Mouse (Mus musculus) lung, postnatal 14 days (tissue): Measurements from ENCODE around the gene Tnip3.

ENCODE experiments used
- DNase-seq: peaks from one replicate; pipeline ENCODE4 v3.0.0; 2021

The Tnip3 gene

DNA sequence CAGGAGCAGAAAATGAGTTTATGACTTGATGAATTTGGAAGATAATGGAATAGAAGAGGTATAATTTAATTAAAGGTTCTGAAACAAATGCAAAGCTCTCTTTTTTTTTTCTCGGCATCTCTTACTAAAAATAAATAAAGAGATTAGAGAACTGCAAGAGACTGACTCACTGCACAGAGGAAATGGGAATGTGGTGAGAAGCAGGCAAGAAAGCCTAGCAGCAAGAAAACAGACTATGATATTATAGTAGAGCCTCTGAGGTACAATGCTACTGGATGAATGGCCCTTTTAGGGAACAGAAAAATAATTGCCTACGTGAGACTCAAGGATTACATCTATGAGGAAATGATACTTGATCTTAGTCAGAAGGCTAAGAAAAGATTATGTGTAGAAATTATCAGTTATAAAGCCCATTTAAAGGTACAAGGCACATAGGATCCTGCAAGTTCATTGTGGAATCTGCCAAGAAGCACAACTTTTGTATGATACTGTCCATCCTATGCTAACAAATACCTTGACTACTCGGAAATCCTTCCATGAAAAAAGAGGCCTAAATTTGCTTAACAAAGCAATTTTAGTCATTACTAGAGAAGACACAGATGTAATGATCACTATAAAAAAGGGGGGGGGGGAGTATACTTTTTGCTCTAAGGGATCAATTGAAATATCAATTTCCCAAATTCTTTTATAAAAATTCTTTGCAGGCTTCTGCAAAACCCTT lies 60.4 kb downstream of the Tnip3 start:
- no peak for DNase-seq

GRCm38 (mm10) chr6:65588847-65589246 lies 63.7 kb downstream of the Tnip3 start:
- DNase-seq: no peak

- DNase-seq: no peak
These were observed 64.9 kb downstream of the Tnip3 start for GRCm38 (mm10) chr6:65590018-65590417.

DNA sequence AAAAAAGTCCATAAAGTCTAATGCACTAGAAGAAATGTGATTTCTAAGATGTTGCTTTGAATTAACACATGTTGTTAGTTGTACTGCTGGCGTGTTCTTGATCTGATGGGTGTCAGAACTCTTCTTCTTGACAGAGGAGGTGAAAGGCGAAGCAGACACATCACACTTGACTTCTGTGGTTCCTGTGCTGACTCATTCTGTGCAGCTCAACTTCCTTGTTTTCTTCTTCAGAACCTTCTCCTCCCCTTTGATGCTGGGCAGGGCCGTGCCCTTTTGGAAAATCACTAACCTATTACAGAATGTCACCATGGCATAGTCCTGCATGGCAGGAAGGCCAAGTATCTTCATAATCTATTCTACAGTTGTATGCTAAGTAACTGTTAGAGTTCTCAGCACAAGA lies 69.1 kb downstream of the Tnip3 start:
- DNase-seq: no peak

GRCm38 (mm10) chr6:65595371-65595770 lies 70.3 kb downstream of the Tnip3 start:
- DNase-seq: no peak

DNA sequence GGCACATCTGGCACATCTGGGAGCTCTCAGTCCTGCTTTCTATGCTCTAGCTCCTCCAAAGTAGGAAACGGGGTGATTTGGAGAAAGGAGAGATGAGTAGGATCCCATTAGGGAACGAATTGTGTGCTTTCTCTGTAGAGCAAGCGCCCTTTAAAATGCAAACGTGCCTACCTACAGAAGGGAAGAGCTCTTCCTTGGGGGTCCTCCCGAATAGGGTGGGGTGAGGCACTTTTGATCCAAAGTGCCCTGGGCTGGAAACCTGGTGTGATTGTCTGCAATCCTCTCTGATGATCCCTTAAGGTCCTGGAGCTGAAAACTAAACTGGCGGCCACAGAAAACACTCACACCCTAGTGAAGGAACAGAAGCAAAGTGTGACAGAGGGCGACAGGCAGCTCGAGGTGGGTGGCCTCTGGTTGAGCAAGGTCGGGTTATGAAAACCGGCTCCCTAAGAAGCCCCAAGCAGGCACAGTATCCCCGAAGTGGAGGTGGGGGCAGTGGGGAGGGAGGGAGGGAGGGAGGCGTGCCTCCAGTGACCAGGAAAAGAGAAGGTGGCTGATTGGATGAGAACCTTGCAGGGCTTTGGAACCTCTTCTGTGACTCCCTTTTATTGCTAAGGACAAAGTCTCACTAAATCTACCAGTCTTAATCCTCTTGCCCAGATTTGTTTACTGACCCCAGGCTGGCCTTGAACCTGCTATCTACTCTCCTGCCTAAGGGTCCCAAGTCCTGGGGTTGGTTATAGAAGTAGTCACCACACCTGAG lies 72.1 kb downstream of the Tnip3 start:
- no peak for DNase-seq

DNA sequence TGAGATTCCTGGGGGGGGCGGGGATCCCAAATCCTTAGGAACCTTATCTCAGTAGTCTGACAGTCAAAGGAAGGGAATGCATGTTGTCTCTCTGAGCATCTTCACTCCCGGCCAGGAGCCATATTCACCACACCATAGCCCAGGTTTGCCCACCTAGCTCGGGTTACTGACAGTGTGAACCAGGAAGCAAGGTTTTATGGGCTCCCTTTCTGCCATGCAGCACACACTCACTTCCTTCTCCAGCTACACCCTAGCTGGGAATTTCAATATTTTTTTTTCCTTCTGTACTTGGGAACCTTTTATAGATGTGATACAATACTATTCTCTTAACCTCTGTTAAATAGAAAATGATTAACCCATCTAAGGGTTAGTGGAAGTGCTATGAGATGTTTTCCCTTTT lies 73.4 kb downstream of the Tnip3 start:
- no peak for DNase-seq

- no peak for DNase-seq
These were observed 75.0 kb downstream of the Tnip3 start for GRCm38 (mm10) chr6:65599865-65600739.

DNA sequence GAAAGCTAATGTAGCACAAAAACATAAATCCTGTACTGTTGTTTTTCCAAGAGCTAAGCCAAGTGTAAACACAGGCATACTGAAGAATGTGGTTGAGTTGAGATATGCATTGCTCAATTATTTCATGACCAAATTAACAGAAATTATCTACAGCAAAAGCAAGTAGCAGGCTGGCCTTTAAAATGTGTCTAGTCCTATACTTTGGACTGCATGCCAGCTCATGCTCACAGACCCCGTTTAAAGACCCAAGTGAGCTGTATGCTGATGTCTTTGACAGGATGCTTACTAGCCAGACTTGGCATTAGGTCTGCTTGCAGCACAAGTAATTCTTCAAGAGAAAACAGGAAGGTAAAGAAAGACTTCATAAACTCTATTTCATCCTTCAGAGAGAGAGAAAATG lies 75.8 kb downstream of the Tnip3 start:
- DNase-seq: no peak

DNA sequence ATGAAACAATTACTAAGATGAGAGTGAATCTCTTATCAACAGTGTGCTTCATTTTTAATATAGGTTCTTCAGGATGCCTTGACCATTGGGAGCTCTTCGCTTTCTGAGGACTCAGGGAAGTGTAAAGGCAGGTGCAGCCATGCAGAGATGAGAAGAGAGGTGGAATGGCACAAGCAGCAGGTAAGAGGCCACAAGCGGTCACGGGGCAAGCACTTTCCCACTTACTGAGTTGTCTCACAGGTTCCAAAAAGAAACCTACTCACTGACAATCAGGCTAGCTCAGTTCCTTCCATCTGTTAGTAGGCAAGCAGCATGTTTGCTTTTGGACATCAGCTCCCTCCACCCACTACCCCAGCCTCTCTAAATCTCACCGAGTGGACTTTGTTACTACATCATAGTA lies 80.7 kb downstream of the Tnip3 start:
- DNase-seq: peak; percentile 26

GRCm38 (mm10) chr6:65606946-65607345 lies 81.8 kb downstream of the Tnip3 start:
- DNase-seq: no peak

DNA sequence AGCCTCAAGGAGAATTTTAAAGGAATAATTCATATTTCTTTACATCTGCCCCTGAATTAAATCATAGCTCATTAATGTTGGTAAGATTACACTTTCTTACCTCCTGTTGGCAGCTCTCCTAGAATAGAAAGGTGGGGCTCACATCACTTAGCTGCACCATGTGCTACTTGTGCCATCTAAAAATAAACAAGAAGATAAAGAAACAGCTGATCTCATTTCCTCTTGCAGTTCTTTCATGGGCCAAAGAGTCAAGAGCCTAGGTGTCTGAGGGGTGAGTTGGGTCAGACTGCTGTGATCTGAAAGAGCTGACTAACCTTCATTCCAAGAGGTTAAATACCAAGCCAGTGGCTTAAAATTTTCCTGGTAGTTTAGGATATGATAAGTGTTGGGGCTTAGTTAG lies 86.7 kb downstream of the Tnip3 start:
- no peak for DNase-seq

GRCm38 (mm10) chr6:65613924-65614585 lies 88.9 kb downstream of the Tnip3 start:
- no peak for DNase-seq

- DNase-seq: no peak
These were observed 90.5 kb downstream of the Tnip3 start for GRCm38 (mm10) chr6:65615641-65616040.

DNA sequence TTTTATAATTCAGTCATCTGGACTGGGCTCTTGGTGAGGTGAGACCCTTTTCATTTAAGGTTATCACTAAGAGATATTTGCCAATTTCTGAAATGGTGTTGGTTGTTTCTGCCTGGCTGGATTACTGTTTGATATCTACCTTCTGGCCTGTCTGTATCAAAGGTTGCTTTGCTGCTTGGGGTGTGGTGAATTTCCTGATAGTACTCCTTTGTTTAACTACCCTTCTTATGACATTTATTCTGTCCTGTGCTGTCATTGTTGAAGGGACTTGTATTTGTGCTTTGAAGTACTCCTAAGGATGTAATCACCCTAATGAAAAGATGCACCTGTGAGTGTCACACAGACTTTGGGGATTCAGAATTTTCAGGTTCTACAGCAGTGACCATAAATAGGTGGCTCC lies 96.1 kb downstream of the Tnip3 start:
- DNase-seq: no peak

GRCm38 (mm10) chr6:65623016-65623715 lies 98.1 kb downstream of the Tnip3 start:
- peak; percentile 23 for DNase-seq

DNA sequence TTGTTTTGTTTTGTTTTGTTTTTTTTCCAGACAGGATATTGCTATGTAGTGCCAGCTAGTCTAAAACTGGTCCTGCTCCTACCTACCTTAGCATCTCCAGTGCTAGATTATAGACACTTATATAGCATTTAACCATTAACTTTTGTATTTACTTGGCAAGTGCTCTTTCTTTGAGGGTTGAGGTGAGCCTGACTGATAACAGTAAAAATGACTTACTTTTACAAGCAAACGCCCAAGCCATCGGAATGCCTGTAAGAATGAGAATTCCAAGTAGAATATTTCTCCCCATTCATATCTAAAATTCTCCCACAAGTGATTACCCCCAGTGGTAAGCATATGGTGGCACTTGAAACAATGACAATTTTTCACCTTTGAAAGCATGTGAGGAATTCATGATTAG lies 105.5 kb downstream of the Tnip3 start:
- DNase-seq: no peak

- no peak for DNase-seq
These were observed 107.1 kb downstream of the Tnip3 start for GRCm38 (mm10) chr6:65632184-65632583.

DNA sequence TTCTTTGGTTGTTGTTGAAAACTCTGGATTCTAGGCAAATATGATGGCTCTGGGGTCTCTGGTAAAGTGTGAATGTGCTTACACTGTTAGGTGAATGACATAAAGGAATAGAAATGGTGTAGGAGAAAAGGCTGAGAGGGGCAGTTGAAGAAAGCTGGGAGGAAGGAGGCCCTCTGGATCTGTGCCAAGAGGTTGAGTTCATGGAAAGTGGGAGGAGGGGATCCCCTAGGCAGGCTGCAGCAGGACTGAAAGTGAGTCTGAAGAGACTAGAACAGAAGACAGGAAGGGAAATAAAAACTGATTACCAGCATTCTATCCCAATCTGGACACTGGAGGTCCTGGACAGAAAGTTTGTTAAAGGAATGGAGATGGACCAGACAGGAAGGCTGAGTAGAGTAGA lies 117.3 kb downstream of the Tnip3 start:
- no peak for DNase-seq

- no peak for DNase-seq
These were observed 119.0 kb downstream of the Tnip3 start for GRCm38 (mm10) chr6:65644110-65644509.

GRCm38 (mm10) chr6:65646408-65646807 lies 121.3 kb downstream of the Tnip3 start:
- DNase-seq: no peak

DNA sequence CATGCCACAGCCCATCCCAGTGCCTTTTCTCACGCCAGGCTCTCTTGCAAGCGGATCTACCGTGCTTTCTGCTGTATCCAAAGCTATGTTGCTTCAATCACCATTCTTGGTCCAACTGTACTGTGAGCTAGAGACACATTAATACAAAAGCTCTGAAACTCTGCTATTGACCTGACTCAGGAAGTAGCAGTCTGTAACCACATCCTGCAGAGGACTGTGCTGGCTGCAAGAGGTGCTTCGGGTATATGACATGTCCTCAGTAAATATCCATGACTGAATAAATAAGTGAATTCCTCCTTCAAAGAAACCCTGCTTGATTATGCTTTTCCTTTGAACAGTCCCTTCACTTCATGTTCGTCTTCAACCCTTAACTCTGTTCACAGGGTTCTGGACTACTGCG lies 122.6 kb downstream of the Tnip3 start:
- no peak for DNase-seq
